Mouse (Mus musculus): ENCODE measurements at regions not wholly inside any gene's neighbourhood (a gene's known extent, or its start where the extent isn't known, plus 50 kb on each side); places are given as distances from the start of the nearest gene placed in this dataset.

GRCm38 (mm10) chr14:72848271-72848955, 138.6 kb upstream of the Fndc3a start:
- H3K4me3 ChIP-seq = no peak overlapping the region
- no peaks in the 10 kb centered on the region for H3K36me3 ChIP-seq
- ATAC-seq (ENCODE audit: insufficient number of reproducible peaks, low FRiP score, low TSS enrichment, low read depth) = no peak
- H3K9ac ChIP-seq = no peak overlapping the region
- no peaks in the 10 kb centered on the region for H3K9me3 ChIP-seq
- H3K4me1 ChIP-seq = no peaks in the 10 kb centered on the region
- H3K27me3 ChIP-seq = no peaks in the 10 kb centered on the region
- 82% methylated on average over 4 of the region's 4 CpGs for whole genome bisulfite sequencing
- H3K27ac ChIP-seq = no peak overlapping the region
- no peak overlapping the region for H3K4me2 ChIP-seq

DNA sequence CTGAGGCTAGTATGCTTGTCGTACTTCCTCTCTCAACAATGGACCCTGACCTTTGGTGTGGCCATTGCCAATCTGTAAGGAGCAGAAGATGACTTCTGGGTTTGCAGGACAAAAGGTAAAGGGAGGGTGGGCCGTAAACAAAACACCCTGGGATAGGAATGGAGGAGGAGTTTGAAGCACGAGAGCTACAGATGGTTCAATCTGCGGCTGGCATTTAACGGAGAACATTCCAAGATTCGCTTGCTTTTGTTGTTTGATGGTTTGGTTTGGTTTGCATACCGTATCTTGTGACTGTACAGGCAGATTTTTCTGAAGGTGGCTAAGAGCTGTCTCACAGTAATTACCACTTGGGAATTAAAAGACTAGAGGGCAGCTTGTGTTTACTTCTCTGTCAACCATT, 137.7 kb upstream of the Fndc3a start:
- ATAC-seq (ENCODE audit: insufficient number of reproducible peaks, low FRiP score, low TSS enrichment, low read depth) = no peak
- Histone ChIP-seq H3K9ac (no peak overlapping the region), H3K9me3 (no peaks in the 10 kb centered on the region), H3K27me3 (no peaks in the 10 kb centered on the region), H3K36me3 (no peaks in the 10 kb centered on the region), H3K27ac (no peak overlapping the region), H3K4me1 (no peaks in the 10 kb centered on the region), H3K4me3 (no peak overlapping the region), H3K4me2 (no peak overlapping the region)
- WGBS = 63% methylated on average over 7 of the region's 7 CpGs

DNA sequence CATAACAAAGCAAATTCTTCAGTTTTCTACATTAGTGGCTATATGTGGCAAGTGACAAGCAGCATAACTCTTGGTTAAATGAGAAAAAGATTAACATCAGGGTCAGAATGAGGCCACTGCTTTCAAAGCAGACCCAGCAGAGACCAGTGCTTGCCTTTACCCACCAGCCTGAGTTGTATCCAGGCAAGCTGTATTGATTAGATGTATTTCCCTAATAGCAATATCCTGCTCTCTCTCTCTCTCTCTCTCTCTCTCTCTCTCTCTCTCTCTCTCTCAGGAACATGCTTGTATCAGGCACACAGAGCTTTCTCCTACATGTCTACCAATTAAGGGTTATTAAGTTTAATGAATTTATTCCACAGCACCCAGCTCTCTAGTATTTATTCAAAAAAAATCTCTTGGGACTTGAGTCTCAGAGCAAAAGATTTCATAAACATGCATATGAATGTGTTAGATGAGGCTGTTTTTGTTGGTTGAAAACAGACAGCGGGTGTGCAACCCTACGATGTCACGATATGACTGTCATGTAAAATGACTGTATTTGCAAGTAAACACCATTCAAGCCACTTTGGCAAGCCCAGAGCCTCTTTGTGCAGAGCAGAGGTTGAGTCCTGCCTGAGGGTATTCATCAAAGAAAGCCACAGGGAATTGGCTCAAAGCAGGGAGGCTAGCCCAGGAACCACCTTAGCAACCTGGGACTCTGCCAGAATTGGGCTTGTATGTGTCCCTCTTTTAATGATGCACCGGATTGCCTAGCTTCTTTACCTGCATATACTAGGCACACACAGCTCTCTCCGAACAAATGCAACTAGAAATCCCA, 136.0 kb upstream of the Fndc3a start:
- Histone ChIP-seq H3K27me3 (no peaks in the 10 kb centered on the region), H3K4me1 (no peaks in the 10 kb centered on the region), H3K9me3 (no peaks in the 10 kb centered on the region), H3K4me3 (no peak overlapping the region), H3K9ac (no peak overlapping the region), H3K36me3 (no peaks in the 10 kb centered on the region), H3K4me2 (no peak overlapping the region), H3K27ac (no peak overlapping the region)
- WGBS = 83% methylated on average over 5 of the region's 5 CpGs
- ATAC-seq (ENCODE audit: insufficient number of reproducible peaks, low FRiP score, low TSS enrichment, low read depth) = no peak

- H3K4me3 ChIP-seq = no peak overlapping the region
- 54% methylated on average over 5 of the region's 5 CpGs for whole genome bisulfite sequencing
- no peaks in the 10 kb centered on the region for H3K27me3 ChIP-seq
- H3K9ac ChIP-seq = no peak overlapping the region
- no peak for ATAC-seq (ENCODE audit: insufficient number of reproducible peaks, low FRiP score, low TSS enrichment, low read depth)
- no peaks in the 10 kb centered on the region for H3K9me3 ChIP-seq
- H3K4me2 ChIP-seq = no peak overlapping the region
- no peak overlapping the region for H3K27ac ChIP-seq
- no peaks in the 10 kb centered on the region for H3K4me1 ChIP-seq
- no peaks in the 10 kb centered on the region for H3K36me3 ChIP-seq
These were observed 135.1 kb upstream of the Fndc3a start for GRCm38 (mm10) chr14:72844753-72845369.

DNA sequence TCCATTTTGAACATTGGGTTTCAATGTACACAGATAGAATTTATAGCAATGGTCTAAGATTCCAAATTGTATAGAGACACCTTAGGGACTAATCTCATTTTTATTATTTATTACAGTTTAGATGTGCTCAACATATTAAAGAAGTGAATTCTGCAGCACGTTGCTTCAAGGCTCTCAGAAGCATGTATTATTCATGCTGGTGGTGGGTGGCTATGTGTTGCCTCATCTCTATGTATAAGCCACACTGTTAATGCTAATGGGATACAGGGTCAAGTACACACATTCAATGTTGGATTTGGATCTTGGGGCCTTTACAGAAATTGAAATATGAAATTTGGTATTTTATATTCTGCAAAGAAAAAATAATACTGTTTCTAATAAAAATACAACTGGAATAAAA, 131.9 kb upstream of the Fndc3a start:
- no peak for ATAC-seq (ENCODE audit: insufficient number of reproducible peaks, low FRiP score, low TSS enrichment, low read depth)
- no peak overlapping the region for H3K4me2 ChIP-seq

GRCm38 (mm10) chr14:72835158-72835557, 125.4 kb upstream of the Fndc3a start:
- no peak overlapping the region for H3K9ac ChIP-seq
- H3K4me3 ChIP-seq = no peak overlapping the region
- H3K36me3 ChIP-seq = no peaks in the 10 kb centered on the region
- H3K9me3 ChIP-seq = no peaks in the 10 kb centered on the region
- 85% methylated on average over 4 of the region's 4 CpGs for WGBS
- no peak overlapping the region for H3K4me2 ChIP-seq
- no peak for ATAC-seq (ENCODE audit: insufficient number of reproducible peaks, low FRiP score, low TSS enrichment, low read depth)
- H3K27ac ChIP-seq = no peak overlapping the region
- H3K4me1 ChIP-seq = no peaks in the 10 kb centered on the region
- no peaks in the 10 kb centered on the region for H3K27me3 ChIP-seq

More for the DNA sequence above, 131.9 kb upstream of the Fndc3a start:
- Histone ChIP-seq H3K4me3 (no peak overlapping the region), H3K27me3 (no peaks in the 10 kb centered on the region), H3K27ac (no peak overlapping the region), H3K4me1 (no peaks in the 10 kb centered on the region), H3K9me3 (no peaks in the 10 kb centered on the region), H3K36me3 (no peaks in the 10 kb centered on the region), H3K9ac (no peak overlapping the region)
- WGBS = 71% methylated on average over 1 of the region's 1 CpGs

DNA sequence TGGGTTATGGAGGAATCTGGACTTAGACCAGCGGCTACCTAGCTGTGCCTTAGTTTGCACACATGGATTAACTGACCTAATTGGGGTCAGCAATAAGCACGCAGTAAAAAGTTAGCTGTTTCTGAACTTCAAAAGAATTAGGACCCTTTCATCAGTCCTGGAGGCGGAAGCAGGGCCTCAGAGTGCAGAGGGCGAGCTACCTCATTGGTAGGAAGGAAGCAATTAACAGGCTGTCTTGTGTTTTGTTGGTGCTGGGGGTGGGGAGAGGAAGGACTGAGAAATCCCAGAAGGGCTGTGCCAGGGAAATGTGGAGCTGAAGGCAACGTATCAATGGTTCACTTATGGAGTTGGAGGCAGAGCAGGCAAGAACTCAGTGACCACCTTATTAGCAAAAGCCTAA, 119.5 kb upstream of the Fndc3a start:
- Histone ChIP-seq H3K27me3 (no peaks in the 10 kb centered on the region), H3K9me3 (no peaks in the 10 kb centered on the region), H3K9ac (no peak overlapping the region), H3K4me3 (no peak overlapping the region), H3K4me1 (peaks cover 7% of the 10 kb centered on the region; the same call in 1 of the 2 replicates), H3K36me3 (no peaks in the 10 kb centered on the region), H3K27ac (no peak overlapping the region), H3K4me2 (no peak overlapping the region)
- no peak for ATAC-seq (ENCODE audit: insufficient number of reproducible peaks, low FRiP score, low TSS enrichment, low read depth)
- WGBS = 16% methylated on average over 5 of the region's 5 CpGs

DNA sequence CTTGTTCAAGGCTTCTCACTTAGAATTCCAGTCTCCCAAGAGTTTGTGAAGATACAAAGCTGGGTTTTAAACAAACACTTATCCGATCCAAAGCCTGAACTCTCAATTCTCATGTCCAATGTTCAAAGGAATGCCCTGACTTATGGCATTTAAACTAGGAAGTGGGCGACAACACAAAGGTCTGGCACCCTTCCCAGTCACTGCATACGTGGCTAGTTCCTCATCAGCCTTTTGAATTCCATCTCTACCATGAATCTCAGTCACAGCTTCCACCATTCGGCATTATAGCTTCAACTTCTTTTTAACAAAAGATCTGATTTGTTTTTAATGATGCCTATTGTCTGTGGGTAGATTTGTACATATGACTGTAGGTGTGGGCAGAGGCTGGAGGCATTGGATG, 115.7 kb upstream of the Fndc3a start:
- Histone ChIP-seq H3K4me3 (no peak overlapping the region), H3K27ac (no peak overlapping the region), H3K9me3 (no peaks in the 10 kb centered on the region), H3K4me1 (peaks cover 7% of the 10 kb centered on the region; the same call in 1 of the 2 replicates), H3K4me2 (no peak overlapping the region), H3K36me3 (no peaks in the 10 kb centered on the region), H3K27me3 (no peaks in the 10 kb centered on the region), H3K9ac (no peak overlapping the region)
- ATAC-seq (ENCODE audit: insufficient number of reproducible peaks, low FRiP score, low TSS enrichment, low read depth) = no peak
- WGBS = 64% methylated on average over 4 of the region's 4 CpGs

DNA sequence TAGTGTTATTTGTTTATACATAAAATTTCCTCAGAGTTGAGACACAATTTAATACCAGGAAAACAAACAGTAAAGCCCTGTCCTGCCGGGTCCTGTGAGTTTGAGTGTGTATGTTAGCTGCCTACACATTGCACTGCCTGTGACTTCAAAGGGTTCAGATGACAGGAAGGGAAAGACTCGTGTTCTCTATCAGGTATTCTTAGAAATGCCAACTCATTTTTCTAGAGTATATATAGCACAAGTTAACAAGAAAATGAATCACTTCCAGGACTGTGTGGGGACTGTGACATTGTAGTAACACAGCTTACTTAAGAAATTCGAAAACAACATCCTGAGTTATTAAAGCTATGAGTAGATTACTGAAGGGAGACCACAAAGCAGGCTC, 112.4 kb upstream of the Fndc3a start:
- ATAC-seq (ENCODE audit: insufficient number of reproducible peaks, low FRiP score, low TSS enrichment, low read depth) = no peak
- Histone ChIP-seq H3K27me3 (no peaks in the 10 kb centered on the region), H3K27ac (no peak overlapping the region), H3K4me2 (no peak overlapping the region), H3K36me3 (no peaks in the 10 kb centered on the region), H3K9me3 (no peaks in the 10 kb centered on the region), H3K9ac (no peak overlapping the region), H3K4me3 (no peak overlapping the region), H3K4me1 (no peaks in the 10 kb centered on the region)
- 39% methylated on average over 3 of the region's 3 CpGs for WGBS

GRCm38 (mm10) chr14:72821517-72822230, 111.9 kb upstream of the Fndc3a start:
- no peak overlapping the region for H3K4me2 ChIP-seq
- no peak for ATAC-seq (ENCODE audit: insufficient number of reproducible peaks, low FRiP score, low TSS enrichment, low read depth)
- no peak overlapping the region for H3K4me3 ChIP-seq
- H3K9ac ChIP-seq = no peak overlapping the region
- no peaks in the 10 kb centered on the region for H3K9me3 ChIP-seq
- H3K27me3 ChIP-seq = no peaks in the 10 kb centered on the region
- H3K27ac ChIP-seq = no peak overlapping the region
- no peaks in the 10 kb centered on the region for H3K4me1 ChIP-seq
- no peaks in the 10 kb centered on the region for H3K36me3 ChIP-seq
- WGBS = 68% methylated on average over 13 of the region's 13 CpGs

GRCm38 (mm10) chr14:72819037-72819436, 109.2 kb upstream of the Fndc3a start:
- 90% methylated on average over 4 of the region's 4 CpGs for WGBS
- Histone ChIP-seq H3K27me3 (no peaks in the 10 kb centered on the region), H3K4me2 (no peak overlapping the region), H3K36me3 (no peaks in the 10 kb centered on the region), H3K4me1 (no peaks in the 10 kb centered on the region), H3K9ac (no peak overlapping the region), H3K4me3 (no peak overlapping the region), H3K9me3 (no peaks in the 10 kb centered on the region), H3K27ac (no peak overlapping the region)
- ATAC-seq (ENCODE audit: insufficient number of reproducible peaks, low FRiP score, low TSS enrichment, low read depth) = no peak

GRCm38 (mm10) chr14:72817764-72818163, 108.0 kb upstream of the Fndc3a start:
- no peak overlapping the region for H3K9ac ChIP-seq
- no peaks in the 10 kb centered on the region for H3K36me3 ChIP-seq
- ATAC-seq (ENCODE audit: insufficient number of reproducible peaks, low FRiP score, low TSS enrichment, low read depth) = no peak
- no peak overlapping the region for H3K4me3 ChIP-seq
- H3K27ac ChIP-seq = no peak overlapping the region
- no peaks in the 10 kb centered on the region for H3K4me1 ChIP-seq
- H3K4me2 ChIP-seq = no peak overlapping the region
- 82% methylated on average over 5 of the region's 5 CpGs for WGBS
- no peaks in the 10 kb centered on the region for H3K27me3 ChIP-seq
- no peaks in the 10 kb centered on the region for H3K9me3 ChIP-seq

All from limb, embryonic 15.5 days (tissue).